Mouse (Mus musculus): Measurements from ENCODE around the gene Rnf166.

The Rnf166 gene

DNA sequence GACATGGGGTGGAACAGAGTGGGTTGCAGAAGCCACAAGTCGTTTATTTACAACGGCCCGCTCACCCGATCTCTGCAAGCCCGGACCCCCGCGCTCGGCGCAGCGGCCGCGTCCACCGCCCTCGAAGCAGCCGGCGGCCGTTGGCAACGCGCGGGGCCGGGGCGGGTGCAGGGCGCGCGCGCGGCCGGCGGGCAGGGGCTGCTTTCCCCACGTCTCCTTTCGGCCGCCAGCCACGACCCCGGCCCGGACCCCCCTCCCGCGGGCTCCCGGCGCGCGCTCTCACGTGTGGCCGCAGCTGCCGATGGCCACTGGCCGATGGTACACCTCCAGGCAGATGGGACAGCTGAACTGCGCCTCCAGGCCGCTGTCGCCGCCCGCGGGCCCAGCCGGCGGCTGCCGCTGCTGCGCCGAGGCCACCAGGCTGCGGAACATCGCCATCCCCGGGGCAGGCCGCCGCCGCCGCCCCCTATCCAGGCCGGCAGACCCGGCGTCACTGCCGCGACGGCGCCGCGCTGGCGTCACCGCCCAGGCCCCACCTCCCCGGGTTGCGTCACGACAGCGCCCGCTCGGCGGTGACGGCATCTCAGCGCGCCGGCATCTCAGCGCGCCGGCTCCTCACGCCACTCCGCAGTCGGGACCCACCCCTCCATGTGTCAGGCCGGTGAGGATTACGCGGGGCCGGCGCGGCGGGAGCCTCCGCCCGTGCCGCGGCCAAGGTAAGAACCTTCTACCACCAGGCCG is at the start of gene Rnf166, which contains the start of gene Ctu2:
Gene Rnf166 (minus strand): TSS at position 485 of the 741 bp plus-strand sequence.
Gene Ctu2 (plus strand): TSS at position 564 of the 741 bp plus-strand sequence.
- DNase-seq (ENCODE audit: low spot score), result peak; percentile 86

DNA sequence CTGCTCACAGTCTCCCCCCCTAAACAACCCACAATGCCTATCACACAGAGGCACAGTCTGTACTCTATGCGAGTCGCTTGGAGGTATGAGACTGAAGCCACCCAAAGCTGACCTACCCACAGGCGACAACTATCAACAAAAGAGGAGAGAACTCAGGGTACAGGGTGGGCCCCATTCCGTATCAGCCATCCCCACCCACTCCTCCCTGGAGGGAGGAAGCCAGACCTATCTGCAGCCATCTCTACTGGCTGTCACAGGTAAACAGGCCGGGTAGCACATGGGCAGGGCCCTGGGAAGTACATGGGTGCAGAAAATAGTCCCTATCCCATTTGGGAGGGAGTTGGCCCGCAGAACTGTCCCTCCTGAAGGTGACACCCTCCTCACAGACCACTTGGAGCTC is 49.1 kb upstream of the Rnf166 start:
- DNase-seq (ENCODE audit: low spot score), result no peak

DNA sequence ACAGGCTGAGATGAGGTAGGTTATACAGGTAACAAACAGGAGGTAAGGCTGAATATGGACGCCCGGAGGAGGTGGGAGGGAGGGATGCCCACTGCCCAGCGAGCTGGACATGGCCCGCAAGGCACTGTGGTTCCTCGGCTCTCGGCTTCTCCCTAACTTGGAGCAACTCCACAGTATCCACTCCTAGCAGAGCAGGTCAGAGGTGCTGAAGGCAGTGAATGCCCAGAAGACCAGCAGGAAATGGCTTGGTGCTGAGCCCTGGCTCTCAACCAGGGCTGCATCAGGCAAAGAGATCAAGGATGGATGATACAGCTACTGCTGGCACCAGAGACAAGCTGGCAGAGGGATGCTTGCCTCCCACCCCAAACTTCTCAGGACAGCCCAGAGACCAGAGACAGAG is 48.6 kb upstream of the Rnf166 start:
- no peak for DNase-seq (ENCODE audit: low spot score)

DNA sequence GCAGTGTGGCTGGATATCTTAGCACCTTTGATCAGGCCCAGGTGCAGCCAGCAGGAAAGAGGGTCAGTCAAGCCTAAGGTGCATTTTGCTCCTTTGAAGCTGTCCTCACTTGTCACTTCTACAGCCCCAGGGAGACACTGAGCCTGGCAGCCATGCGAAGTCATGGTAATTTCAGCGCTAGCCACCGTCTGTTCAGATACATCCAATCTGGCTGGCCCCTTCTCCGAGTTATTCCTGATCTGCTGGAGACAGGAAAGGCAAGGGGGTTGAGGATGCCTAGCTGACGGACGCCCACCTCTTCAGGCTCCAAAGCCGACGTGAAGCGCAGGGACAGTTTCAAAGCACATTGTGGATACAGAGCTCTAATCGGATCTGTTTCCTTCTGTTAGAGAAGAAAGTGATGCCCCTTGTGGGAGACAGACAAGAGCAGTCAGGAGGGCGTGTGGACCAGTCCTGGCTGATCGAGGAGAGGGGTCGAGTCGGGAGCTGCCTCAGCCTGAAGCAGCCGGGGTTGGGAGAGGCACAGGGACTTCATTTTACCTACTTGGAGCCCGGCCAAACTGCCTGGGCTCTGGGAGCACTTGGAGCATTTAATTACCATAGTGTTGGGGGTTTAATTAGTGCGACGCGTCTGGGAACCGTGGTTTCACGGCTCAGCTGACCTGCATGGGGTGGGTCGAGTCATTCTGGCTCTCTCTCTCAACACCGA is 47.9 kb upstream of the Rnf166 start:
- DNase-seq (ENCODE audit: low spot score), result no peak

DNA sequence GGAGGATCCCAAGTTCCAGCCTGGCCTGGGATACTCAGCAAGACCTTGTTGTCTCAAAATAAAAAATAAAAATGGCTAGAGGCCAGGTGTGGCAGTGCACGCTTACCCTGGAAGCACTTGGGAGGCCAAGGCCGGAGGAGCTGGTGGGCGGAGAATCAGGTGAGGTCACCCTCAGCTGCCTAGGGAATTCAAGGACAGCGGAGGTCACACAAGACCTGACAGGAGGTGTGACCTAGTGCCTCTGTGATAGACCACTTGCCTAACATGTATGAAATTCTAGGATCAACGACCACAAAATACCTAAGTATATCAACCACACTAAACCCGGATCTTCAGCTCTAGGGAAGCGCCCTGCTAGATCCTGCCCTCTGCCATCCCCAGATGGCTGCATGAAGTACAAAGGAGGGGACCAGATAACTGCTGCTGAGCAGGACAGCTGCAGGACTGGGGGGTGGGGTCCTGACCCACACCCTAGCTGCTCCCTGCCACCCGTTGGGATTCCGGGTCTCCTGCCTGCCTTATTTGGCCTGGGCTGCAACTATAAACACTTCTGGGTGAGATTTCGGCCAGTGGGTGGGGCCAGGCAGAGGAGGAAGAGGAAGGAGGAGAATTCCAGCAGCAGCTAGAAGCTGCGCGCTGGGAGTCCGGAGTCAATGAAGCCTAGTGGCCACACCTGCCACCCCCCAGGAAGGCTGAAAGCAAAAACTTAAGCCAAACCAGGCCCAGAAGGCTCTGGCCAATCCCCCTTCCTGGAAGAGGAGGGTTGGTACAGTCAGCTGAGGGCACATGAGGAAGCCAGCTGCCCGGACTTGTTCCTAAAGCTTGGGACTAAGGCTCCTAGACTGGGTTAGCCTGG is 47.2 kb upstream of the Rnf166 start:
- no peak for DNase-seq (ENCODE audit: low spot score)

DNA sequence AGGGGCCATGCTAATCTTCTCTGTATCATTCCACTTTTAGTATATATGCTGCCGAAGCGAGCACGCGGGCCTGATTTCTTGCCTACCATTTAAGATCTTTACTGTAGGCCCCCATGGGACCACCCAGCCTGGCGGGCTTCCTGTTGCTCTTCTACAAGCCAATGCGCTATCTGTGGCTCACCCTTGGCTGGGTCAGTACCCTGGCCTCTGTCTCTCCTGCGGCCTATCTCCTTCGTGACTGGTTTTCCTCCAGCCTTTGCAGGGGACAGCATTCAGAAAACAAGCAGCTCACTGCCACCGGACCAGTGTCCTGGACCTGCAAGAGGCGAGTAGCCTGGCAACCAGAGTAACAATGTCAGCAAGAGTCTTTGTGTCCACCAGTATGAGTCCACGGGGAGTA is 44.7 kb upstream of the Rnf166 start:
- no peak for DNase-seq (ENCODE audit: low spot score)

DNA sequence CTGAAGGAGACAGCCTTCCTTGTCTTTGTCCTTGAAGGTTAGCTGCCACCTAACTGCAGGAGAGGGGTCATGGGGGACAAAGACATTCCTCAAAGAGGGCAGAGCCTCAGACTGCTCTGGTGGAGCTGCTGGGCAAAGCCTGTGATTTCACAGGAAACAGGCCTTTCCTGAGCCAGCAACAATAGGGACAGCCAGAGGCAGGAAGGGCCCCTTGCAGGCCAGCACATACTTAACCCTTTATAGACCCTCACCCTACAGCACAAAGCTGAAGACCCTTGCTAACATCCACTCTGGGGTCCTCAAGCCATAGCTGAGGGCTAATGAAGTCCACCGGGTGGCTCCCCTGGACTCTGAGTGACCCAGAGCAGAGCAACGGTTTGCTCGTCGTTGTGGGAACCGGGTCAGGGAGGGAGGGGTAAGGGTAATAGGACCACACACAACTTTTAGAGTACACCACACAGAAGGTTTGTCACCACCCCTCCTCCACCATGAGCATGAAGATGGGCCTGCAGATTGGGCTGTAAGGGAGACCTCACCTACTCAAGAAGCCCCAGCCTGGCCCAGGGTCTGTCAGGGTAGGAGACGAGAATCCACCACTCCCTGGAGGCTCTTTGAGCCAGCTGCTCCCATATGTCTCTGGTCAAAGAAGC is 41.8 kb upstream of the Rnf166 start:
- no peak for DNase-seq (ENCODE audit: low spot score)

DNA sequence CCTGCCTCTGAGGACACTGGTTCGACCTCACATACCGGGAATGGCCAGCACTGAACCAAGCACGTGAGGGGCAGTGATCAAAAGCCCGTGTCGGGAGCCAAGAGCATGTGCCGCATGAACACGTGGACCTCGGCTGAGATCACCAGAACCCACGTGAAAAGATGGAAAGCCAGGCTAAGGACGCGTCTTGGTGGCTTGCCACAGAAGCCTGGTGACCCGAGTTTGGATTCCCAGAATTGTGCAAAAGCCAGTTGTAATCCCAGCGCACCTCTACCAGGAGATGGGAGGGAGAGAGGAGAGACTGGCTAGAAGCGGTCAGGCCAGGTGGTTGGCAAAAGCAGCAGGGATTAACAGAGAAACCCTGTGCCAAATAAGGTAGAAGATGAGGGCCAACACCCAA is 39.8 kb upstream of the Rnf166 start:
- no peak for DNase-seq (ENCODE audit: low spot score)

DNA sequence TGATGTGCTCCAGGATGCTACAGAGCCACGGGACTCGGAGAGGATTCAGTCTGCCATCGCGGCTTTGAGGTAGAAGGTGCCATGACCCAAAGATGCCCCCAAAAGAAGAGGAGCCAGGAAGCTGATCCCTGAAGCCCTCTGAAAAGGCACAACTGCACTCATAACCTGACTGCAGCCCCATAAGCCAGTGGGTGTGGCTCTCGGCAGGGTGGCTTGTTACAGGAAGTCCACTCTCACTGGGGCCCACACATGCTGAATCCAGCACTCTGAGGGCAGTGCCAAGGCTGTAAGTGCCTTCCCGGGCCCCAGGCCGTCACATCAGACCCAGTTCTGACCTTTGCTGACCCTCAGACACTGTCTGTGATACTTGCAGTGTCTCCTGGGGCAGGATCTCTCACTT is 36.5 kb upstream of the Rnf166 start:
- no peak for DNase-seq (ENCODE audit: low spot score)

DNA sequence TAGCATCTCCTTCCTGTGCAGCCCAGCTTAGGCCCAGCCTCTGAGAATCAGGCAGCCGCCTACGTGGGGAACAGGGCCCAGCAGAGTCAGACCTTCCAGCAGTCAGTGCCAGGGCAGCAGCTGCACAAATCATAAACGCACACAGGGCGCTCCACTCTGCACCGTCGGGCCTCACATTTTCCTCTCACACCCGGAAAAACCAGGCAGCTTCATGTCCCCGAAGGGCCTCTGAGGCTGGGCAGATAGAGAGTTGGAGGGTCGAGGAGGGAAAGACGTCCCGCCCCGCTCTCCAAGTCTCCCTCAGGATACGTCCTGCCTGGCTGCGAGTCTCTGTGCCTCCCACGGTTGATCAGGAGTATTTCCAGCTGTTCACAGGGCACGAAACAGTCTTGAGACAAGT is 35.7 kb upstream of the Rnf166 start:
- DNase-seq (ENCODE audit: low spot score), result no peak

DNA sequence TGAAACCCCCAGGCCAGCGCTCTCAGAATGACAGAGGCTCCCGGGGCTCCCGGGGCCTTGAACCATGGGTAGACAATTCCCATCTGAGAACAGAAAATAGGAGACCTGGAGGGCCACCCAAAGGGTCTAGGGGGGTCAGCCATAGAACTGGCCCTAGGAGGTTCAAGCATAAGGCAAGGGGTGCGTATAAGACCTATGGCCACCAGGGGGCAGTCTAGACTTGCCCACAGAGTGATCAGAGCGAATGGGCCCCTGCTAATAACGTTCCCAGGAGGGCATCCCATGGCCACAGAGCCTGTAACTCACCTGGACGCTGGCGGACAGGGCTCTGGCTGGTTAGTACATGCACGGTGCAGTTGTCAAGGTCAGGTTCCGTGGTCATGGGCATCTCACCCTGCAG is 25.0 kb upstream of the Rnf166 start:
- DNase-seq (ENCODE audit: low spot score), result peak; percentile 81

DNA sequence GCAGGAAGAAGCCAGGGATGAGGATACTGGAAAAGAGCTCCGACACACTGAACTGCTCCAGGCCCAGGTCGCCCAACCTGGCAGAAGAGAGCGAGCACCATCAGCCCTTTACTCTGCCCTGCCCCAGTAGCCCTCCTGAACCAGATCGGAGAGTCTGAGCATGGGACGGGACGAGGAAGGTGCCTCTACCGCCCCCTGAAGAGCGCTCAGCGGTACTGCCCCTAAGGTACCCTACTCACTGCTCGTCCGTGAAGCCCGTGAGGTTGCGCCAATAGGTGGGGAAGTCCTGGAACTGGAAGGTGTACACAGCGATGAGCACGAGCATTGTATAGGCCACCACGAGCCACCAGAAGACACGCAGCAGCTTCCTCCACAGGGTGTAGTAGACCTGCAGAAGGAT is 22.0 kb upstream of the Rnf166 start:
- no peak for DNase-seq (ENCODE audit: low spot score)

DNA sequence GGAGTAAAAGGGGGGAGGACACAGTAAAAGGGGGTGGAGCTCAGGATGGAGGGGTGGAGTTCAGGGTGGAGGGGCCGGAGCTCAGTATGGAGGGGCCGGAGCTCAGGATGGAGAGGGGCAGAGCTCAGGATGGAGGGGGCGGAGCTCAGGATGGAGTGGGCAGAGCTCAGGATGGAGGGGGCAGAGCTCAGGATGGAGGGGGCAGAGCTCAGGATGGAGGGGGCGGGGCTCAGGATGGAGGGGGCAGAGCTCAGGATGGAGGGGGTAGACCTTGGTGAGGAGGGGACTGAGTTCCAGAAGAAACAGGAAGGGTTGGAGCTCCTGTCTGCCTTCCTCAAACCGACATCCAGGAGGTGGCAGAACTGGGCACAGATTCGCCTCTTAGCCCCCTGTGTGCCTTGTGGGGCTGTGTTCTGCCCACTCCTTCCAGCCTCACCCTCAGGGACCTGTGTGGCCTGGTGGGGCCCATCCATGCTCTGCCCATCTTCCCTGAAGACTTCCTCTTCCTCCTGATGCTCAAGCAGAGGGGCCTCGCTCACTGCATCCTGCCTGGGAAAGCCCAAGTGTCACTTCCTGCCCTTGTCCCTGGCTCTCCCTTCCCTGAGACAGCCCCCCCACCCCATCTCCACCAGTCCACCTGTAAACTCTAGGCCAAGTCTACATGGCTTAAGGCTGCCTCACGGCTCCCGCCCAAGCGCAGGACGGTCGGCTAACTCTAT is 21.3 kb upstream of the Rnf166 start:
- no peak for DNase-seq (ENCODE audit: low spot score)

DNA sequence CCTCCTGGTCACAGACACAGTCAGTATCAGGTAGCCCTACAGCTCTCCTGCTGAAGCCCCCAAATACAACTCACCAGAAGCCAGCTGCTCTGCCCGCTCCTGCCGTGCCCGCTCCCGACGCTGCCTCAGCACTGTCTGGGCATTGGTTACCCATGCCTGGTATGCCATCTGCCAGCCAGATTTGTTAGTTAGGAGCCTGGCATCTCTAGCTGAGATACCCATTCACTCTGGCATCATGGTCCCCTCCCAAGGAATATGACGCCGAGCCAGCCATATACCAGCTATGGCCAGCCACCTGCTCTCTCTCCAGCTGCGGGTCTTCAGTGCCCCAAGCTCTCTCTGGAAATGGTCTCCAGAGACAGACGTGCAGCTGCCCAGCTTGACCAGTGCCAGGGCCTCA is 12.5 kb upstream of the Rnf166 start:
- DNase-seq (ENCODE audit: low spot score), result no peak

DNA sequence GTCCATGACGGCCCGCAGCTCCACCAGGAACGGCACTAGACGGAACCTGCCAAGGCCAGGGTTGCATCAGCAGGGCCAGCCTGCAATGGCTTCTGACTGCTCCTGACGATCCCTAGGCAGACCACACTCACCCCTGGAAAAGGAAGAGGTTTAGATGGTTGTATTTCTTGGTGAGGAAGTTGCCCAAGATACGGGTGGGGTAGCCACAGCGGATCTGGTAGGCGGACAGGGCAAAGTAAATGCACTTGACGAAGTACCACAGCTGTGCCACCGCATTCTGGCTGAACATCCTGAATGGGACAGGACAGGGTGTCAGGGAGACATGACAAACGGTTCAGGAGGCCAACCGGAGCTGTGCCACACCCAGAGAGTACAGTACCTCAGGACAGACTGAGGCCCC is 9.0 kb upstream of the Rnf166 start:
- DNase-seq (ENCODE audit: low spot score), result no peak

DNA sequence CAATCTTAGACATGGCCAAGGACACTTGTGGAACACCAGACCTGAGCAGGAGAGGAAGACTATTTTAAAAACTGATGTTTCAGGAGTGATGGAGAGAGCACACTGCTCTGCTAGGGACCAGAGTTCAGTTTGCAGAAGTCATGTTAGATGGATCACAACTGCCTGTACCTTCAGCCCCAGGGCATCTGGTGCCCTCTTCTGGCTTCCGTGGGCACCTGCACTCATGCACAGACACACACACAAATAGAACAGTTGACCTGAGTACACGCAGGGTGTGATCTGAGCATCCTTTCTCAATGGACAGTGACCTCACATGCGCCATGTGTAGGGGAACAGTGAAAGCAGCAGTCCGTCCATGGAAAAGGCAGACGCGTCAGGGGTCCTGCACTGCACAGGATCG is 8.0 kb upstream of the Rnf166 start:
- no peak for DNase-seq (ENCODE audit: low spot score)

DNA sequence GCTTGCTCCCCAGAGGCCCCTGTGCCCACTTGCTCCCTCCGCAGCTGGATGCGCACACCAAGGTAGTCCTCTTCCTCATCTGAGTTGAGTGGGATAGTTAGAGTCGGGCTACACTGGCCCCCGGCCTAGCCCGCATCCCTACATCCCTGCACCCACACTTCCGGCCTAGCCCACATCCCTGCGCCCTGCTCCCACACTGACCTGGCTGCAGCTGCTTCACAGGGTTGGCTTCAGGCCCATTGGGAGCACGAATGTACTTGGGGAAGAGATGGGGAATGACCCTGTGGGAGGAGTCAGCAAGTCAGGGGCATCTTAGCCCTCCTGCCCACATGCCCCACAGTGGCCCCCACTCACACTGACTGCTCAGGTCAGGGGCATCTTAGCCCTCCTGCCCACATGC is 6.6 kb upstream of the Rnf166 start:
- DNase-seq (ENCODE audit: low spot score), result no peak

DNA sequence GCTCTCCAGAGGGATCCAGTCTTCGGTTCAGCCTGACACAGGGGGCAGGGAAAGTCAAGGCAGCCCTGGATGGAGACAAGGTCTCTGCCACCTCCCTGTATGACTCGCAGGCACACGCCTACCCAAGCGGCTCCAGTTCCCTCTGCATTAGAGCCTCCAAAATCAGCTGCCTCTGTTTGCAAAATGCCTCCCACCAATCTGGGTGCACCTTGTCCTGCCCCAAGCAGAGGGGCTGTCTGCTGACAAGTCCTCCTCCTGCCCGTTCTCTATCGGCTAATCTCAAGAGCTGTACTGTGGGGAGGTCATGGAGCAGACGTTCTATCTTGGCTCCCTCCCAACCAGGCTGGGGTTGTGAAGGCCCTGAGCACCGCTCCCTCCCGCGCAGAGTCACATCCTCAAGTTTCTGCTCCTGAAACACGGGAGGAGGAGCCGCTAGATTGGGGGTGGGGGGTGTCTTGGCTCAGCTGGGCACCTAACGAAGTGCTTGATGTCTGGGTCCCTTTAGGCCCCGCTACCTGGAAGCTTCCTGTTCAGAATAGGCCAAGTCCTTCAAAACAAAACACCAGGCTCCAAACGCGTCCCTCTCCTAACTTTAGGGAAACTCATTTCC is 808 bp downstream of the Rnf166 start:
- DNase-seq (ENCODE audit: low spot score), result peak; percentile 52

DNA sequence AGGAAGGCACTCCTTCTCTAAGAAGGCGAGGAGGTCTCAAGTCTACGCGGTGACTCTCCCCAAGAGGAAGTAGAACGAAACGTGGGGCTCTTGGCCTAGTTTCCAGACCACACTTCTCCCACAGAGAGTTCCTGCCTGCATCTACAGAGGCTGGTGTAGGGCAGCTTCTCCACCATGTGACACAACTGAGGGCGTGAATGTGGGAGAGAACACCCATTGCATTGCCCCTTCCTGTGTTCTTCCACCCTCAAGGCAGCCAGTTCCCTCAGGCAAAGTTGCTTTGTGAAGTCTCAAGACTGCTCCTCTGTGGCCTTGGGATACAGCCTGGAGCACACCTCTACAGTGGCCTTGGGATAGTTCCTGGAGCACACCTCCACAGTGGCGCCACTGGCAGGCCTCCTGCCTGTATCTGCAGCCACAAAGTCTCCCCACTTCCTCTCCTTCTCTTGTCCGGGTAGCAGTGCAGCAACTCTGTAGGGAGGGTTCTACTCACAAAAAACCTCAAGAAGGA is 1.9 kb downstream of the Rnf166 start:
- DNase-seq (ENCODE audit: low spot score), result no peak

DNA sequence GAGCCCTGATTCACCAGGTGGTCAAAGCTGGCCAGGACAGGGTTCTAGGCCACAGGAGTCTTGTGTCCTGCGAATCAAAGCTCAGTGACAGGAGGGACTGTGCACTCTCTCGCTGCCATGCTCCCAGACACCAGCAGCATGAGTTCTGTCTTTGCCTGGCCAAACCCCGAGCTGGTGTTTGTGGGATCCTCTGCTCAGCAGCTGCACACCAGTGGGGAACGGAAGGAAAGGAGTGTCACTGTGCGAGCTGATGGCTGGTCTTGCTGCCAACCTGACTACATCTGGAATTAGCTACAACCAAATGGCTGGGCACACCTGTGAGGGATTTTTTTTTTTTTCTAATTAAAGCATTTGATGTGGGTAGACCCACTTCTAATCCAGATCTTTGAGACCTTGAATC is 5.2 kb downstream of the Rnf166 start:
- DNase-seq (ENCODE audit: low spot score), result no peak

DNA sequence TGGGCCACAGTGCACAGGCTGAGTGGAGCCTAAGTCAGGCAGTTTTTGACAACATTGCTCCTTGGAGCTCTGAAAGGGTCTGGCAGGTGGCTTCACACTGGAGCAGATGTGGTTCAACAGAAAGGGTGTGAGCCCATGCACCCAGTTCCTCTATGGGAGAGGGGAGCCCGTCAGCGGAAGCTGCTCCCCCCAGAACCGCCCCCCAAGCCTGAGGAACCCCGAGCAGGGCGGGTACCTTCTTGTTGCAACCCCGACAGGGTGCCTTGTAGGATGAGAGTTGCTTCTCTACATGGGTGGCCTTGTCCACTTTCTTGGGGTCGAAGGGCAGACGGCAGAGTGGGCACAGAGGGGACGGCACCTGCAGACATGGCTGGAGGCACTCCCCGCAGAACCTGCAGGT is 5.9 kb downstream of the Rnf166 start:
- no peak for DNase-seq (ENCODE audit: low spot score)
